7 mouse cellular contexts compared by ENCODE assay signal in the genomic region with DNA sequence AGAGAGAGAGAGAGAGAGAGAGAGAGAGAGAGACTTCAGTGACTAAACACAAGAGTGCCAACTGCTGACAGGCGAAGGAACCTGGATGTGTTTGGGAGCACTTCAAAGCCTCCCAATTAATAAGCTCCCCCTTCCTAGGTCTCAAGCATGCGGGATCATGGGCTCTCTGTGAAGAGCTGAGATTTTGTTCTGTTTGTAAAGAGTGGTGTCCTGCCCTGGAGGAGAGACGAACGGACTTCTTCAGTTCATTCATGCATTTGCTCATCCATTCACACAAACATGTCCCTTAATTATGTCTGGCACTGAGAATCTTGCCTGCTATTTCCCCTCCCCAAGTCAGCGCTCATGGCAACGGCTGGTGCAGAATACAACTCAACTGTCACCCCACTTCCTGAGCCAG. TPM values are rescaled to one million over a fixed set of nuclear protein-coding genes. Genes with fewer than 3 reads are reported as not detected.
DNase-seq lines count a peak whose midpoint lies in the region; ATAC-seq and TF ChIP-seq lines count a peak whose summit lies in the region.

No protein-coding gene starts in this region.

- no peaks in the 10 kb centered on the region for H3K36me3 ChIP-seq in lung, embryonic 14.5 days (ENCODE audit: insufficient read depth)
- H3K36me3 ChIP-seq in forebrain, embryonic 16.5 days (ENCODE audit: control insufficient read depth, insufficient read depth), result no peaks in the 10 kb centered on the region
- H3K36me3 ChIP-seq in limb, embryonic 12.5 days, result no peaks in the 10 kb centered on the region
- no peaks in the 10 kb centered on the region for H3K36me3 ChIP-seq in stomach, embryonic 16.5 days (ENCODE audit: control insufficient read depth, insufficient read depth, low read length)

- no peak for ATAC-seq in lung, embryonic 14.5 days (ENCODE audit: insufficient read depth)
- ATAC-seq in forebrain, embryonic 16.5 days, result no peak
- no peak for ATAC-seq in limb, embryonic 12.5 days (ENCODE audit: insufficient number of reproducible peaks, insufficient read depth, low FRiP score, low TSS enrichment, low read depth)
- ATAC-seq in stomach, embryonic 16.5 days (ENCODE audit: insufficient read depth, low FRiP score), result no peak
- ATAC-seq in CD4-positive, CD25-positive, alpha-beta regulatory T cell, adult 4 months, result no peak

- no peaks in the 10 kb centered on the region for H3K9me3 ChIP-seq in lung, embryonic 14.5 days (ENCODE audit: low read depth, low read length)
- no peaks in the 10 kb centered on the region for H3K9me3 ChIP-seq in forebrain, embryonic 16.5 days (ENCODE audit: control insufficient read depth, low read length)
- H3K9me3 ChIP-seq in limb, embryonic 12.5 days, result no peaks in the 10 kb centered on the region
- H3K9me3 ChIP-seq in stomach, embryonic 16.5 days (replicated peaks; ENCODE audit: control insufficient read depth, low read length), result no peaks in the 10 kb centered on the region

- peaks cover 46% of the 10 kb centered on the region for H3K27me3 ChIP-seq in lung, embryonic 14.5 days (ENCODE audit: insufficient read depth, low read length)
- no peaks in the 10 kb centered on the region for H3K27me3 ChIP-seq in forebrain, embryonic 16.5 days (replicated peaks; ENCODE audit: control insufficient read depth, insufficient read depth, low read length)
- peaks cover 51% of the 10 kb centered on the region for H3K27me3 ChIP-seq in limb, embryonic 12.5 days
- H3K27me3 ChIP-seq in stomach, embryonic 16.5 days (ENCODE audit: control insufficient read depth, insufficient read depth, low read length), result peaks cover 22% of the 10 kb centered on the region

- H3K4me1 ChIP-seq in lung, embryonic 14.5 days (ENCODE audit: insufficient read depth), result no peaks in the 10 kb centered on the region
- H3K4me1 ChIP-seq in forebrain, embryonic 16.5 days (replicated peaks; ENCODE audit: control insufficient read depth, insufficient read depth, low read length), result peaks cover 13% of the 10 kb centered on the region
- H3K4me1 ChIP-seq in limb, embryonic 12.5 days (replicated peaks), result peaks cover 19% of the 10 kb centered on the region
- H3K4me1 ChIP-seq in stomach, embryonic 16.5 days (ENCODE audit: control insufficient read depth, insufficient read depth, low read length), result peaks cover 6% of the 10 kb centered on the region; the same call in 1 of the 2 replicates

- DNase-seq in lung, embryonic 14.5 days, result no peak
- no peak for DNase-seq in lung, adult 18-20 months
- no peak for DNase-seq in lung, postnatal 14 days

- peak overlapping the region; percentile 51; the same call in 1 of the 2 replicates for H3K4me3 ChIP-seq in lung, embryonic 14.5 days (ENCODE audit: low read depth, low read length)
- H3K4me3 ChIP-seq in forebrain, embryonic 16.5 days (replicated peaks; ENCODE audit: low read length), result peak overlapping the region; percentile 86
- peak overlapping the region; percentile 61 for H3K4me3 ChIP-seq in limb, embryonic 12.5 days (replicated peaks)
- peak overlapping the region; percentile 61 for H3K4me3 ChIP-seq in stomach, embryonic 16.5 days (replicated peaks; ENCODE audit: low read length)

- H3K27ac ChIP-seq in lung, embryonic 14.5 days (ENCODE audit: low read depth), result no peak overlapping the region
- peak overlapping the region; percentile 92 for H3K27ac ChIP-seq in forebrain, embryonic 16.5 days (ENCODE audit: low read length)
- no peak overlapping the region for H3K27ac ChIP-seq in limb, embryonic 12.5 days
- H3K27ac ChIP-seq in stomach, embryonic 16.5 days (ENCODE audit: low read length), result no peak overlapping the region

- H3K9ac ChIP-seq in lung, embryonic 14.5 days, result no peak overlapping the region
- peak overlapping the region; percentile 92 for H3K9ac ChIP-seq in forebrain, embryonic 16.5 days (replicated peaks; ENCODE audit: low read depth, low read length)
- H3K9ac ChIP-seq in limb, embryonic 12.5 days (replicated peaks), result no peak overlapping the region
- no peak overlapping the region for H3K9ac ChIP-seq in stomach, embryonic 16.5 days (ENCODE audit: low read length)

- 4% methylated on average over 6 of the region's 6 CpGs for WGBS in lung, embryonic 14.5 days
- WGBS in forebrain, embryonic 16.5 days, result 2% methylated on average over 6 of the region's 6 CpGs
- 3% methylated on average over 6 of the region's 6 CpGs for WGBS in limb, embryonic 12.5 days
- 8% methylated on average over 6 of the region's 6 CpGs for WGBS in stomach, embryonic 16.5 days

- peak overlapping the region; percentile 98 for H3K4me2 ChIP-seq in lung, embryonic 14.5 days
- H3K4me2 ChIP-seq in forebrain, embryonic 16.5 days (ENCODE audit: low read length), result peak overlapping the region; percentile 90
- peak overlapping the region; percentile 98; the same call in 1 of the 2 replicates for H3K4me2 ChIP-seq in limb, embryonic 12.5 days
- peak overlapping the region; percentile 99 for H3K4me2 ChIP-seq in stomach, embryonic 16.5 days (ENCODE audit: low read depth, low read length)

- TF ChIP-seq CTCF in lung, embryonic 14.5 days (IDR thresholded peaks at IDR 0.05; ENCODE audit: low read depth), result no peak

RNA-seq across cellular contexts. Expression of a gene that starts 2.3 kb away (rescaled TPM):
- 0.31 and 0.41 TPM in 2 replicates for polyA plus RNA-seq in lung, embryonic 14.5 days (2014; fragmentation: Nextera tagmentation; extraction: Ambion mirVana)
- polyA plus RNA-seq in forebrain, embryonic 16.5 days (2015; fragmentation: Nextera tagmentation; extraction: Ambion mirVana), result 30.3 and 35.3 TPM in 2 replicates
- polyA plus RNA-seq in limb, embryonic 12.5 days (2016; fragmentation: Nextera tagmentation; extraction: Ambion mirVana), result 1.2 and 1.3 TPM in 2 replicates
- 1.2 and 1.3 TPM in 2 replicates for polyA plus RNA-seq in stomach, embryonic 16.5 days (2015; fragmentation: Nextera tagmentation; extraction: Ambion mirVana)
- polyA plus RNA-seq in CD4-positive, CD25-positive, alpha-beta regulatory T cell, adult 4 months (2017; shearing (Covaris generic)), result not detected

Comparison
In these comparisons a context has a peak if more than half of its experiments do, and no peak if none do; other contexts are left out.
1. RNA of a gene that starts 2.3 kb away (polyA plus RNA-seq): 30.3 to 35.3 TPM in forebrain, embryonic 16.5 days; 1.2 to 1.3 TPM in stomach, embryonic 16.5 days, 1.2 to 1.3 TPM in limb, embryonic 12.5 days, 0.31 to 0.41 TPM in lung, embryonic 14.5 days and not detected in CD4-positive, CD25-positive, alpha-beta regulatory T cell, adult 4 months; every median in the first group is over 10 times any median in the second.
2. Peak in every context shown above with its lines, with median percentiles within 50 percentile points of each other: H3K4me2 ChIP-seq and H3K4me3 ChIP-seq.